Mouse (Mus musculus): ENCODE results near the gene Ufd1. TPM values are rescaled to one million over a fixed set of nuclear protein-coding genes. Genes with fewer than 3 reads are reported as not detected.

The Ufd1 gene
- polyA plus RNA-seq (2012; ENCODE audit: insufficient read depth, insufficient read length, low replicate concordance, missing spikeins): 154 TPM in 1 of 2 replicates, not detected in the other

GRCm38 (mm10) chr16:18811468-18812384 lies at the start of gene Ufd1, which contains the start of gene Cdc45:
Gene Ufd1, plus strand, starts transcription at chr16:18811779.
Gene Cdc45, minus strand, starts transcription at chr16:18811987.
- H3K4me3 ChIP-seq (ENCODE audit: insufficient read depth, low read depth, low read length): peak within 1 kb of the TSS; percentile 82
- under 1% methylated on average over 42 of the region's 42 CpGs for WGBS
- H3K4me1 ChIP-seq (ENCODE audit: control insufficient read depth, insufficient read depth, low read length): peaks cover 4% of the 10 kb centered on the region
- TF ChIP-seq CTCF (IDR thresholded peaks at IDR 0.05; ENCODE audit: insufficient read depth, low read depth, low read length) (no peak), POLR2A (IDR thresholded peaks at IDR 0.05; ENCODE audit: insufficient read depth, low read depth, low read length) (0 out of 2 replicates have a peak, but pooled peaks have one; percentile 40)
- H3K27ac ChIP-seq (ENCODE audit: insufficient read depth, low read depth, low read length): no peak within 1 kb of the TSS

- Histone ChIP-seq H3K27ac (ENCODE audit: insufficient read depth, low read depth, low read length) (no peak overlapping the region), H3K4me1 (ENCODE audit: control insufficient read depth, insufficient read depth, low read length) (no peaks in the 10 kb centered on the region), H3K4me3 (ENCODE audit: insufficient read depth, low read depth, low read length) (no peak overlapping the region)
- TF ChIP-seq CTCF (IDR thresholded peaks at IDR 0.05; ENCODE audit: insufficient read depth, low read depth, low read length) (no peak), POLR2A (IDR thresholded peaks at IDR 0.05; ENCODE audit: insufficient read depth, low read depth, low read length) (no peak)
- WGBS: 65% methylated on average over 3 of the region's 3 CpGs
These were observed 48.6 kb upstream of the Ufd1 start for GRCm38 (mm10) chr16:18762960-18763359.

- Histone ChIP-seq H3K27ac (ENCODE audit: insufficient read depth, low read depth, low read length) (no peak overlapping the region), H3K4me1 (ENCODE audit: control insufficient read depth, insufficient read depth, low read length) (no peaks in the 10 kb centered on the region), H3K4me3 (ENCODE audit: insufficient read depth, low read depth, low read length) (no peak overlapping the region)
- TF ChIP-seq POLR2A (IDR thresholded peaks at IDR 0.05; ENCODE audit: insufficient read depth, low read depth, low read length) (no peak), CTCF (IDR thresholded peaks at IDR 0.05; ENCODE audit: insufficient read depth, low read depth, low read length) (no peak)
- 80% methylated on average over 4 of the region's 4 CpGs for WGBS
These were observed 45.2 kb upstream of the Ufd1 start for GRCm38 (mm10) chr16:18766390-18766789.

GRCm38 (mm10) chr16:18769501-18769900 lies 42.1 kb upstream of the Ufd1 start:
- Histone ChIP-seq H3K4me1 (ENCODE audit: control insufficient read depth, insufficient read depth, low read length) (no peaks in the 10 kb centered on the region), H3K4me3 (ENCODE audit: insufficient read depth, low read depth, low read length) (no peak overlapping the region), H3K27ac (ENCODE audit: insufficient read depth, low read depth, low read length) (no peak overlapping the region)
- 60% methylated on average over 1 of the region's 1 CpGs for WGBS
- TF ChIP-seq CTCF (IDR thresholded peaks at IDR 0.05; ENCODE audit: insufficient read depth, low read depth, low read length): no peak
- no peak for TF ChIP-seq POLR2A (IDR thresholded peaks at IDR 0.05; ENCODE audit: insufficient read depth, low read depth, low read length)

GRCm38 (mm10) chr16:18773936-18774335 lies 37.6 kb upstream of the Ufd1 start:
- WGBS: 35% methylated on average over 2 of the region's 2 CpGs
- Histone ChIP-seq H3K4me1 (ENCODE audit: control insufficient read depth, insufficient read depth, low read length) (peaks cover 13% of the 10 kb centered on the region; the same call in 1 of the 2 replicates), H3K27ac (ENCODE audit: insufficient read depth, low read depth, low read length) (no peak overlapping the region), H3K4me3 (ENCODE audit: insufficient read depth, low read depth, low read length) (no peak overlapping the region)
- TF ChIP-seq CTCF (IDR thresholded peaks at IDR 0.05; ENCODE audit: insufficient read depth, low read depth, low read length) (no peak), POLR2A (IDR thresholded peaks at IDR 0.05; ENCODE audit: insufficient read depth, low read depth, low read length) (no peak)

GRCm38 (mm10) chr16:18775621-18776555 lies 35.7 kb upstream of the Ufd1 start:
- TF ChIP-seq POLR2A (IDR thresholded peaks at IDR 0.05; ENCODE audit: insufficient read depth, low read depth, low read length): no peak
- no peak for TF ChIP-seq CTCF (IDR thresholded peaks at IDR 0.05; ENCODE audit: insufficient read depth, low read depth, low read length)
- H3K27ac ChIP-seq (ENCODE audit: insufficient read depth, low read depth, low read length): no peak overlapping the region
- H3K4me3 ChIP-seq (ENCODE audit: insufficient read depth, low read depth, low read length): peak overlapping the region; percentile 11
- H3K4me1 ChIP-seq (ENCODE audit: control insufficient read depth, insufficient read depth, low read length): peaks cover 13% of the 10 kb centered on the region; the same call in 1 of the 2 replicates
- 53% methylated on average over 18 of the region's 18 CpGs for WGBS

GRCm38 (mm10) chr16:18776556-18777100 lies 35.0 kb upstream of the Ufd1 start, which contains the start of gene Cldn5:
Gene Cldn5, plus strand, starts transcription at chr16:18776847.
- Histone ChIP-seq H3K4me1 (ENCODE audit: control insufficient read depth, insufficient read depth, low read length) (peaks cover 13% of the 10 kb centered on the region; the same call in 1 of the 2 replicates), H3K4me3 (ENCODE audit: insufficient read depth, low read depth, low read length) (peak within 1 kb of the TSS; percentile 31), H3K27ac (ENCODE audit: insufficient read depth, low read depth, low read length) (peak within 1 kb of the TSS; percentile 16; the same call in 1 of the 2 replicates)
- 20% methylated on average over 19 of the region's 19 CpGs for WGBS
- TF ChIP-seq POLR2A (IDR thresholded peaks at IDR 0.05; ENCODE audit: insufficient read depth, low read depth, low read length) (no peak), CTCF (IDR thresholded peaks at IDR 0.05; ENCODE audit: insufficient read depth, low read depth, low read length) (no peak)

Measured in olfactory bulb, adult 2 months (tissue).